Mouse (Mus musculus) v-Abl transformed pro-B cells (cell line): ENCODE data around the gene Ywhae.

Experiments
- in situ Hi-C, 2 experiments: fragments of 400-800 bp; cut with MboI; formaldehyde crosslinking; loops; one replicate each; pipeline ENCODE4 v1.15.1; 2025; ENCODE audit not compliant: unreplicated experiment in 2 of 2

The Ywhae gene

DNA sequence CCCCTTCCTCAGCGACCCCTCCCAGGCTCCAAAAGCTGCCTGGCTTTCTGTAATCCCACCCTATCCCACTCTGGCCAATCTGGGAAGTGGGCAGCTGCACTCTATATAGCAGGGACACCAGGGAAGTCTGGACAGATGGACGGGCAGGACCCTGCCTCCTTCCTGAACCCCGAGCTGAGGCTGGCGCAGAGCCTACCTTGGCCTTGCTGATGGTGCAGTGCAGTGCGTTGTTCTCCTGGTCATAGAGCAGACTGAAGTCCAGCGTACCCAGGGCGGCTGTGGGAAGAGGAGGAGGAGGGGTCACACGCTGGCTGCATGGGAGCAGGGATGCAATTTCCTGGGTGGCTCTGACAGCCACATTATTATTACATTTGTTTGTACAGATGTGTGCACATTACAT lies 53.2 kb downstream of the Ywhae start:
- in situ Hi-C loops: no loop called here

DNA sequence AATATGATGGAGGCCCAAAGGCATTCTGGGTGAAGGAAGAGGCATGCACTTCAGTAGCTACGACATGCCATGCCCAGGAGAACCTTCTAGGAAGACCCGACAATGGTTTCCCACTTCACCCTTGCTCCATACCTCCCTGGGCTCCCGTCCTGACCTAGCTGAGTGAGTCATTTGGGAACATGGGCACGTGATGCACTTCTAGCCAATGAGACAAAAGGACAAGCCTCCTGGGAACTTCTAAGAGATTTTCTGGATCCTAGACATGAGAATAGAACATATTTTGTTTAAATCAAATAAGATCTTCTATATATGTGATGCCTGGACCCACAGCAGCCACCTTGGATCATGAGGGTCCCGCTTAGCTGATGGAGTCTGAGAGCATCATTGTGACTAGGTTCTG lies 59.9 kb downstream of the Ywhae start:
- in situ Hi-C loops: no loop called here

DNA sequence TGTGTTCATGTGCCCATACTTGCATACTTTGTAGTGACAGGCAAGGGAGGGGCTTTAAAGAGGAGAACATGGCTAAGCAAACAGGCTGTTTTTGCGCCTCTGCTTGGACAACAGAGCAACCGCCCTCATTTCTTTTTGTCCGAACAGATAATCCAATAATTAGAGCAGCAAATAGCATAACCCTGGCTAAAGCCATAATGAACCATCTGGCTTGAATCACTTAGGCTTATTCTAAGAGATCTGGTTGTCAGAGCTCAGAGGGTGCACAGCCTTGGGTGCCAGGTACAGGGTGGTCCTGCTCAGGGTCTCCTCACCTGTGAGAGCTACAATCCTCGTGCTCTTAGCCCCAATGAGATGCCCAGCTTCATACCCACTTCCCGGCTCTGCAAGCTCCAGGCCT lies 60.7 kb downstream of the Ywhae start:
- in situ Hi-C loops: no loop called here

DNA sequence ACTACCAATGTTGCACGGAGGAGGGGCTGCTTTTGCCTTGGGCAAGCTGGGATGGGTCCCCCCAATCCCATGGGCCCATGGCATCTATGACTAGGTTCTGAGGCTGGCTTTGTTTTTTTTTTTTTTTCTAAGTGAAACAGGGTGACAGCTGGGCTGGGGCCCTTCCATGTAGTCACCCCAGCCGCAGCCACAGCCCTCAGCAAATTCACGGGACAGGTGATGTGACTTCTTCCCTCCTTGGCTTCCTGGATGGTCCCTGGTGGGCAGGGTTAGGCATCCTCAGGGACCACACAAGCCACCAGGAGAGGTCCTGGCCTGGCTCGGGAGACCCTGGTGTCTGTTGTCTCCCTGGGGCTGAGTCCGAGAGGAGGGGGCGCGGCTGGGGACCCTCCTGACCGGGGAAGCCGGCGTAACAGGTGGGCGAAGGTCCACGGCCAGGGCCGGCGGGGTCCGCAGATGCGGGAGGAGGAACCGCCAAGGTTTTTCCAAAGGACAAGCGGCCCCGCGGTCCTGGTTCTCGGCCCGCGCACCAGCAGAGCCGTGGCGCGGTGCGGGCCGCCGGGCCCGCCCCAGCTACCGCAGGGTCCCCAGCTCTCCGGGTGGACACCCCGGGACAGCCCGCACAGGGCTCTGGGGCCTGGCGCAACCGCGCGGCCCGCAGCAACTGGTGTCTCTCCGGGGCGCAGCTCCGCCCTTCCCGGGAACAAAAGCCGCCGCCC lies 62.1 kb downstream of the Ywhae start:
- in situ Hi-C loops: no loop called here

DNA sequence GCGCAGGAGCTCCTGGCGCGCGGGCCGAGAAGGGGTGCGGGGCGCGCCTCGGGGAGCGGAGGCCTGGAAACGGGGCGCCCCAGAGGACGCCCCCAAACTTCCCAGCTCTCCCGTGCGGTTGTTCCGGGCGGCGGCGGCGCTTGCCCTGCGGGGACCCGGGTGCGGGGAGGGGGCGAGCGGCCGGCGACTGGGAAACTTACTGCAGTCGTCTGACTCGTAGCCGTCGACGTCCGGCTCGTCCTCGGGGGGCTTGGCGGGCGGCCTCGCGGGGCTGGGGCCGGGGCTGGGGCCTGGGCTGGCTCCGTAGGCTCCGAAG lies 62.6 kb downstream of the Ywhae start:
- in situ Hi-C loops: no loop called here

DNA sequence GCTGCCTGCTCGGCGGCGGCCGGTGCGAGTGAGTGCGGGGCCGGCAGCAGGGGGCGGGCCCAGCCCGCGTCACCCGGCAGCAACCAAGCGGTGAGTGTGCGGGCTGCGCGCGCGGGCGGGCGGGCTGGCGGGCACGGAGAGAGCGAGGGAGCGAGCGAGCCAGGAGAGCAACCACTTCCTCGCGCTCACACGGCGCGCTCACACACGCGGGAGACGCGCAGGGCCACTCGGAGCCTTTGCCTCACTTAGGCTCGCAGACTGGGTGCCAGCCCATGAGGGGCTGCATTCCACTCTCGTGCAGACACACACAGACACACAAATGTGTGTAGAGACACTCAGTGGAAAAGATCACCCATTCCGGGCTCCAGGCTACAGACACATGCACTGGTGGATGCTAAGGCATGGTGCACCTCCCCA lies 63.4 kb downstream of the Ywhae start, which contains the start of gene Doc2b:
TSS of gene Doc2b (minus strand) at position 21 of the 417 bp plus-strand sequence.
- in situ Hi-C loops: no loop called here

DNA sequence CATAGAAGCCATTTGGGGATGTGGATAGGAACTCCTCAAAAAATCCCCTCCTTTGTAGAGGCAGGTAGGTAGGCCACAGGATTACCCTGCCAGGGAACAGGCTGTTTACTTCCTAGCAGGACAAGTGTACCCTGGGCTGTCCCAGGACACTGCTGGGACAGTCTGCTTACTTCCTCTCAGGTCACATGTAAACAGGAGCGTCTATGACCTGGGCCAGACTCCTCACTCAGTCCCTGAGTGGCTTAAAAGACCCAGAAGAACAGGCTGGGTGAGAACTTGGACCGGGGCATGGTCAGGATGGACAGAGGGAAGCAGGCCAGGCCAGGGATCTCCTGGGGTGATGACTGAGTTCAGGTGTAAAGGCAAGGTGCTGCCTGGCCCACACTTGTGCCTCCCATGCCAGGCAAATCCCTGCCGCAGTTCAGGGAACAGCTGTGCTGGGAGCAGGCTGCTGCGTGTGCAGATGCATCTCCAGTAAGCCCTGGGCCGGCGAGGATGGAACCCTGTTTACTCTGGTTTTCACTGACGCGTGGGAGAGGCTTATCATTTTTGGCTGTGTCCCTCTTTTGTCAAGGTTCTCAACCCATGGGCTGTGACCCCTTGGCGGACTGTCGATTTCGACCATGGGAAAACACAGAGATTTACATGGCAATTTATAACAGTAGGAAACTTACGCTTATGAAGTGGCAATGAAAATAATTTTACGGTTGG lies 64.0 kb downstream of the Ywhae start:
- in situ Hi-C loops: no loop called here

DNA sequence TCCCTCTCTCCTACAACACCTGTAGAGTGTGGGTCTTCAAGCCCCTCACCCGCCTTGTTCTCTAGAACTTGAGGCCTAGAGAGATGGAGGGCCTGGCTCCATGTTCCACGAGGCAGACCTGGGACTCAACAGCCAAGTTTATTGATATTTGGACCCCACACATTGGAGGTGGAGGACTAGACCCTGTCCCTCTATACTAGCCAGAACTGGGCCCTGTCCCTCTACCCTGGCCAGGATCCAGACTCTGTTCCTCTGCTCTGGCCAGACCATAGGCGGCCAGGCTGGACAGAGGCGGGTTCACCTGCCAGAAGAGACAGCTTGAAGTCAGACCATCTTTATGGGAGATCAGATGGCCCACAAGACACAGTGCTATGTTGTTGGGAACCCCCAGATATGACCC lies 68.7 kb downstream of the Ywhae start:
- in situ Hi-C loops: no loop called here

DNA sequence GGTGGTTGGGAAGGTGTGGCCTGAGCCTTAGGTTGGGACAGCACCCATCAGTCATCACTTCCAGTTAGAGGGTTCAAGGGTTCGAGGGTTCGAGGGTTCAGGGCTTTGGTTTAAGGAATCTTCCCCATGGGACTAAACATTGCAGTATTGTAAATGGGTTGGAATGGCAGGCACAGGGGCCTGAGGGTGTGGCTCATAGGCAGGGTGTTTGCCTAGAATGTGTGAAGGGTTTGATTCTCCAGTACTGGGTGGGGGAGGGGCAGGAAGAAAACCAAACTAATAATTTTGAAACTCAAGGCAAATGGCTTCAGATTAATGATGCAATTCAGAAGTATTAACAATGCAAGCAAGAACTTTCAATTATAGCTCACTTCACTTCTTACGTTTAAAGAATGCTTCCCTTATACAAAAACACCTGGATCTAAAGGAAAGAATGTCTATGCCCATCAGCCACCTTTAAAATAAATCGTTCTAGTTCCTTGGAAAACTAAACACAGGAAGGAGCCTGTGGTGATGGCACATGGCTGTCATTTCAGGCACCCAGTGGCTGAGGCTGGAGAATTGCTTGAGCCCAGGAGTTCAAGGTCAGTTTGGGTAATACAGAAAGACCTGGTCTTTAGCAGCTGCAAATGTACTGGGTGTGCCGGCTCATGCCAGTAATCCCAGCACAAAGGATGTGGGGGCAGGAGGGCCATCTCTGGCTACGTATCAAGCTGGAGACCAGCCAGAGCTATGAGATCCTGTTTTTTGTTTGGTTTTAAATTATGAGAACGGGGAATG lies 69.3 kb downstream of the Ywhae start:
- in situ Hi-C loops: no loop called here

DNA sequence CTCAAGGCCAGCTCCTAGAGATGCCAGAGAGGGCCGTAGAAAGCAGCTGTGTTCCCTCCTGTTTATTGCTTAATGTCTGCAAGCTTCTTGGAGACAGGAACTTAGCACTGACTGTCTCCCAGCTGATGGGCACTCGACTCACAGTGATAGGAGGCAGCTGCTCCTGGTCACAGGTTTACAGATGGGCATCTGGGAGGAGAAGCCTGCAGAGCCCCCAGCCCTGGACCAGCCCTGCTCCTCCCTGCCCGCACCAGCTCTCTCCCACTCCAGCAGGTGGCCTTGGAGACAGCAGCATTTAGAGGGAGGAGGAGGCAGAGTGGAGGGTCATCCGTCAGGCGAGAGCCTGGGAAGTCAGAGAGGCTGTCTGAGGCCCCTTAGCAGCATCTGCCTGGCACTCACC lies 74.8 kb downstream of the Ywhae start:
- in situ Hi-C loops: no loop called here

DNA sequence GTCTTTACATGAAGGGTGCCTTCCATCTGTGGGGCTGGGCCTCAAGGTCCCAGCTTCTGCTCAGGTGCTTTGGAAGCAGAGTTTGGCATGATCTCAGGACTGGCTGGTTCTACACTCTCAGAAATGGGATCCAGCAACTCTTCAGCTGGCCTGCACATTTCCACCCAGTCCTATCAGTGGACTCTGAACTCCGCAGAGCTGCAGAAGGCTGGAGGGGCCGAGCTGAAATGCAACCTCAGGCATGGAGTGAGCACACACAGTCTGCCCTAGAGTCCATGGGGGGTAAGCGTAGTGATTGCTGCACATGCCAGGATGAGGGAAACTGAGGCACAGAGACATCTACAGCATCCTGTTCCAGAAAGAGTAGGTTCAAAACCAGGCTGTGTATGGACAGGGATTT lies 77.9 kb downstream of the Ywhae start:
- in situ Hi-C loops: no loop called here

DNA sequence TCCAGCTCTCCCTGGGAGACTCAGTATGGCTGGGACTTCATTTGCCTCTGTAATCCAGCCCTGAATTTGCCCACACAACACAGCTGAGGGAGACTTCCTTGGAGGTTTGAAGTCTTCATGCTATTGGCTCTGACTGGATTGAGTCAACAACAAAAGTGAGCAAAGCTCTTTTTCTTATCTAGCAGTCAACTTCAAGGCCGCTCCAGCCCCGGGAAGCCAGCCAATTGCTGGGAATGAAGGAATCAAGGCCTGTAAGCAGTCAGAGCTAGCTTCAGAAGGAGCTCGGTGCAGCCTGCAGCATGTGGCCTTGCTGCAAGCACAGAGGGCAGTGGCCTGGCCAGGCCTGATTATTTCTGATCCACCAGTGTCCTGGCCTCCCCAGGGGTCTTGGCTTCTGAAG lies 79.2 kb downstream of the Ywhae start:
- in situ Hi-C loops: no loop called here

DNA sequence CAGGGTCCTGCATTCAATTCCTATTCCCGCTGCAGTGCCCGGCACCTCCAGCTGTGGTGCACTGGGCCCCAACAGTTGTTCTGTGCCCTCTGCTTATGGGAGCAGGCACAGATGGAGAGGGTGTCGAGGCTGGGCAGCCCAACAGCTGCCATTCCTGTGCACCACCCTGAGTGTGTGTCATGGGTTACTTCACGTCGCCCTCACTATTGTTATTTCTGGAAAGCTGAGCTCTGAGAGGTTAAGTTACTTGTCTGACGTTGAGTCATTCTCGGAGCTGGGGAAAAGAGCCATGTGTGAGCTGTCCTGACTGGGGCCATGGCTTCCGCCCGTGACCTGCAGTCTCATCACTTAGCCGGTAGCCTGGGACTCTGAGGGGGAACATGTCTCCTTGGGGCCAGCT lies 80.4 kb downstream of the Ywhae start:
- in situ Hi-C loops: no loop called here
